Mouse (Mus musculus) olfactory bulb, adult 2 months (tissue): Measurements from ENCODE around the gene Erc2. TPM values are rescaled to one million over a fixed set of nuclear protein-coding genes. Genes with fewer than 3 reads are reported as not detected.

Experiments used
- H3K27ac ChIP-seq: fragments of 200-500 bp; 2 replicates; pipeline ENCODE4 v1.5.1; 2012; ENCODE audit warnings: low read depth, low read length; ENCODE audit not compliant: insufficient read depth
- H3K4me1 ChIP-seq: fragments of 200-500 bp; 2 replicates; pipeline ENCODE4 v1.6.1; 2012; ENCODE audit warnings: low read length; ENCODE audit not compliant: control insufficient read depth, insufficient read depth
- H3K4me3 ChIP-seq: fragments of 200-500 bp; 2 replicates; pipeline ENCODE4 v1.5.1; 2012; ENCODE audit warnings: mild to moderate bottlenecking, low read depth, low read length, moderate library complexity; ENCODE audit not compliant: insufficient read depth
- CTCF ChIP-seq: fragments of 200-500 bp; IDR thresholded peaks from 2 replicates; pipeline ENCODE4 v1.5.1; 2012; ENCODE audit warnings: low read depth, mild to moderate bottlenecking, low read length, moderate library complexity; ENCODE audit not compliant: insufficient read depth
- POLR2A ChIP-seq: fragments of 200-500 bp; IDR thresholded peaks from 2 replicates; pipeline ENCODE4 v1.6.1; 2012; ENCODE audit warnings: mild to moderate bottlenecking, low read depth, low read length, moderate library complexity; ENCODE audit not compliant: insufficient read depth
- WGBS: fragments of 180-500 bp; shearing (Covaris S2); methylation state at CpG from one replicate; pipeline ENCODE4 v1.1.7; 2018; 5-methylcytosine and 5-hydroxymethylcytosine counted together
- polyA plus RNA-seq: library from polyadenylated mRNA; stranded (reverse); fragments of >200 nt; gene quantifications from 2 replicates; pipeline ENCODE4 v1.2.4, GENCODE M21; 2012; ENCODE audit warnings: low replicate concordance; ENCODE audit not compliant: missing spikeins, insufficient read depth, insufficient read length

Gene Erc2
- polyA plus RNA-seq, 1 experiment, result not detected

- TF ChIP-seq CTCF (no peak), POLR2A (no peak)
- H3K4me3 ChIP-seq, result no peak overlapping the region
- no peak overlapping the region for H3K27ac ChIP-seq
- WGBS, result 32% methylated on average over 14 of the region's 14 CpGs
- H3K4me1 ChIP-seq, result peaks cover 8% of the 10 kb centered on the region; the same call in 1 of the 2 replicates
Measured at GRCm38 (mm10) chr14:28381801-28382550, 759.7 kb downstream of the Erc2 start.

GRCm38 (mm10) chr14:28386815-28387607 lies 764.8 kb downstream of the Erc2 start:
- Histone ChIP-seq H3K4me1 (peaks cover 4% of the 10 kb centered on the region; the same call in 1 of the 2 replicates), H3K4me3 (no peak overlapping the region), H3K27ac (no peak overlapping the region)
- no peak for TF ChIP-seq CTCF
- TF ChIP-seq POLR2A, result no peak
- 95% methylated on average over 3 of the region's 3 CpGs for WGBS

- Histone ChIP-seq H3K27ac (no peak overlapping the region), H3K4me3 (no peak overlapping the region), H3K4me1 (0 out of 2 replicates have a peak, but pooled peaks cover under 1% of the 10 kb centered on the region)
- WGBS, result 92% methylated on average over 2 of the region's 2 CpGs
- no peak for TF ChIP-seq POLR2A
- no peak for TF ChIP-seq CTCF
Measured at GRCm38 (mm10) chr14:28398915-28399314, 776.7 kb downstream of the Erc2 start.

- no peak for TF ChIP-seq POLR2A
- no peak for TF ChIP-seq CTCF
- WGBS, result 93% methylated on average over 9 of the region's 9 CpGs
- H3K27ac ChIP-seq, result no peak overlapping the region
- H3K4me1 ChIP-seq, result peaks cover 5% of the 10 kb centered on the region; the same call in 1 of the 2 replicates
- H3K4me3 ChIP-seq, result no peak overlapping the region
Measured at GRCm38 (mm10) chr14:28399897-28400296, 777.7 kb downstream of the Erc2 start.

- H3K27ac ChIP-seq, result no peak overlapping the region
- TF ChIP-seq CTCF (no peak), POLR2A (no peak)
Measured at GRCm38 (mm10) chr14:28405277-28405840, 783.1 kb downstream of the Erc2 start.

GRCm38 (mm10) chr14:28409390-28409789 lies 787.2 kb downstream of the Erc2 start:
- WGBS, result 98% methylated on average over 1 of the region's 1 CpGs
- peaks cover 24% of the 10 kb centered on the region for H3K4me1 ChIP-seq
- H3K4me3 ChIP-seq, result no peak overlapping the region
- TF ChIP-seq CTCF, result no peak
- no peak for TF ChIP-seq POLR2A
- H3K27ac ChIP-seq, result 0 out of 2 replicates have a peak overlapping the region, but pooled peaks have one; percentile 17

More at GRCm38 (mm10) chr14:28405277-28405840, 783.1 kb downstream of the Erc2 start:
- Histone ChIP-seq H3K4me3 (no peak overlapping the region), H3K4me1 (peaks cover 11% of the 10 kb centered on the region)
- 95% methylated on average over 5 of the region's 5 CpGs for WGBS

GRCm38 (mm10) chr14:28409796-28410347 lies 787.6 kb downstream of the Erc2 start:
- TF ChIP-seq CTCF, result no peak
- no peak for TF ChIP-seq POLR2A
- Histone ChIP-seq H3K4me1 (peaks cover 24% of the 10 kb centered on the region), H3K4me3 (no peak overlapping the region), H3K27ac (peak overlapping the region; percentile 68)
- 71% methylated on average over 4 of the region's 4 CpGs for WGBS

GRCm38 (mm10) chr14:28410789-28411225 lies 788.6 kb downstream of the Erc2 start:
- no peak overlapping the region for H3K4me3 ChIP-seq
- WGBS, result 31% methylated on average over 13 of the region's 13 CpGs
- TF ChIP-seq CTCF (no peak), POLR2A (no peak)
- H3K27ac ChIP-seq, result peak overlapping the region; percentile 68
- H3K4me1 ChIP-seq, result peaks cover 24% of the 10 kb centered on the region
